Mouse (Mus musculus) limb, embryonic 14.5 days (tissue): ENCODE results near the gene Slc5a5. TPM values are rescaled to one million over a fixed set of nuclear protein-coding genes. Genes with fewer than 3 reads are reported as not detected.
A peak's percentile ranks its signal among the peaks of the same experiment; 100 is the strongest.

Source experiments
- ATAC-seq: fragments of 200-750 bp; cut with Nextera tagmentation; 2 replicates; pipeline ENCODE4 v1.8.0; 2017; ENCODE audit warnings: low read depth, moderate number of reproducible peaks, moderate TSS enrichment; ENCODE audit not compliant: low FRiP score
- DNase-seq: peaks from one replicate; pipeline ENCODE4 v3.0.0-alpha.2; 2015; ENCODE audit warnings: low spot score
- H3K27ac ChIP-seq: fragments of 300-500 bp; sonication (generic); replicated peaks from 2 replicates; pipeline ENCODE4 v1.5.1; 2014; ENCODE audit warnings: low read depth, mild to moderate bottlenecking, low read length, moderate library complexity, mixed read lengths
- H3K27me3 ChIP-seq: fragments of 300-500 bp; sonication (generic); 2 replicates; pipeline ENCODE4 v1.6.1; 2014; ENCODE audit warnings: low read length, mixed read lengths; ENCODE audit not compliant: control insufficient read depth, insufficient read depth
- H3K36me3 ChIP-seq: fragments of 300-500 bp; sonication (generic); 2 replicates; pipeline ENCODE4 v1.6.1; 2014; ENCODE audit warnings: mild to moderate bottlenecking, low read length, moderate library complexity, mixed read lengths; ENCODE audit not compliant: control insufficient read depth, insufficient read depth
- H3K4me1 ChIP-seq: fragments of 300-500 bp; sonication (generic); 2 replicates; pipeline ENCODE4 v1.6.1; 2014; ENCODE audit warnings: antibody characterized with exemption, low read length, mixed read lengths; ENCODE audit not compliant: control insufficient read depth, insufficient read depth
- H3K4me2 ChIP-seq: fragments of 300-500 bp; sonication (generic); replicated peaks from 2 replicates; pipeline ENCODE4 v1.6.1; 2014; ENCODE audit warnings: low read depth, mild to moderate bottlenecking, low read length, moderate library complexity; ENCODE audit not compliant: severe bottlenecking
- H3K4me3 ChIP-seq: fragments of 300-500 bp; sonication (generic); replicated peaks from 2 replicates; pipeline ENCODE4 v1.5.1; 2014; ENCODE audit warnings: low read length
- H3K9ac ChIP-seq: fragments of 300-500 bp; sonication (generic); 2 replicates; pipeline ENCODE4 v1.6.1; 2014; ENCODE audit warnings: mild to moderate bottlenecking, low read depth, low read length, moderate library complexity; ENCODE audit not compliant: severe bottlenecking
- H3K9me3 ChIP-seq: fragments of 300-500 bp; sonication (generic); 2 replicates; pipeline ENCODE4 v1.6.1; 2016; ENCODE audit warnings: low read length; ENCODE audit not compliant: control insufficient read depth
- POLR2A ChIP-seq: fragments of 200-500 bp; IDR thresholded peaks from 2 replicates; pipeline ENCODE4 v1.8.0; 2012; ENCODE audit warnings: inconsistent platforms, mild to moderate bottlenecking, moderate library complexity, borderline replicate concordance; ENCODE audit not compliant: insufficient read depth, insufficient read length; ENCODE audit errors: extremely low read depth
- WGBS: fragments of 180-500 bp; shearing (Covaris S2); extraction: QIAGEN DNeasy Blood & Tissue Kit; methylation state at CpG from one replicate; pipeline ENCODE4 v1.1.7; 2014; 5-methylcytosine and 5-hydroxymethylcytosine counted together
- polyA plus RNA-seq, 2 experiments: library from polyadenylated mRNA; depleted of rRNA in 1 of 2; stranded (reverse) in 1 of 2; unstranded in 1 of 2; fragments of >200 nt; fragmentation: Nextera tagmentation in 1 of 2; extraction: Ambion mirVana in 1 of 2; gene quantifications; 2 replicates each; pipeline versions ENCODE4 v1.2.1 to v1.2.3; 2012 to 2014

The Slc5a5 gene
- polyA plus RNA-seq, 2 experiments, result 0.83 to 1.4 TPM

- 86% methylated on average over 2 of the region's 2 CpGs for WGBS
- Histone ChIP-seq H3K4me3 (no peak overlapping the region), H3K9me3 (no peaks in the 10 kb centered on the region), H3K27ac (no peak overlapping the region), H3K36me3 (no peaks in the 10 kb centered on the region), H3K4me1 (peaks cover 17% of the 10 kb centered on the region), H3K9ac (no peak overlapping the region), H3K4me2 (no peak overlapping the region), H3K27me3 (no peaks in the 10 kb centered on the region)
- ATAC-seq, result no peak
- no peak for DNase-seq
- no peak for TF ChIP-seq POLR2A
These were observed 38.7 kb downstream of the Slc5a5 start for GRCm38 (mm10) chr8:70853863-70854262.

- H3K9ac ChIP-seq, result no peak overlapping the region
- ATAC-seq (no peak), DNase-seq (no peak)
- H3K36me3 ChIP-seq, result no peaks in the 10 kb centered on the region
- WGBS, result 88% methylated on average over 41 of the region's 41 CpGs
- no peak for TF ChIP-seq POLR2A
- H3K27me3 ChIP-seq, result no peaks in the 10 kb centered on the region
- no peaks in the 10 kb centered on the region for H3K9me3 ChIP-seq
- H3K4me1 ChIP-seq, result peaks cover 16% of the 10 kb centered on the region
- H3K4me3 ChIP-seq, result no peak overlapping the region
- H3K4me2 ChIP-seq, result no peak overlapping the region
- no peak overlapping the region for H3K27ac ChIP-seq
These were observed 39.8 kb downstream of the Slc5a5 start for GRCm38 (mm10) chr8:70852595-70853231.

DNA sequence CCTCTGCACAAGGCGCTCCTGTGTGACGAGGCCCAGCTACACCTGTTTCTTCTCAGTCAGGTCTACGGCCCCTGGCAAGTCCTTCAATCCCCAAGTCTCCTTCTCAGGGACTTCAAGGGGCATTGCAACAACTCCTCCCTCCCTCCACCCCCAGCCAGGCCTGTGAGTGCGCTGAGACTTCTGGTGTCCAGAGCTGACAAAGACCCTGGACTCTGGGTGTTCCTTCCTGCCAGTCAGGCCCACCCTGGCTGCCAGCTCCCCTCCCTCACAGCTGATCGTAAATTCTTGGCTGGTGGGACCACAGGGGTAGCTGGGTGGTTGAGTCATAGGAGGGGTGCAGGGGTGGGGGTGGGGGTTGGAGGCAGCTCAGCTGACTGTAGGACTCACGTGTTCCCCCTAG is 40.7 kb downstream of the Slc5a5 start:
- no peak for TF ChIP-seq POLR2A
- Histone ChIP-seq H3K9me3 (no peaks in the 10 kb centered on the region), H3K36me3 (no peaks in the 10 kb centered on the region), H3K9ac (peak overlapping the region; percentile 31; the same call in 1 of the 2 replicates), H3K27ac (no peak overlapping the region), H3K4me1 (peaks cover 8% of the 10 kb centered on the region; the same call in 1 of the 2 replicates), H3K4me3 (no peak overlapping the region), H3K4me2 (no peak overlapping the region), H3K27me3 (no peaks in the 10 kb centered on the region)
- 30% methylated on average over 6 of the region's 6 CpGs for WGBS
- ATAC-seq (0 out of 2 replicates have a peak, but pooled peaks have one; percentile 24), DNase-seq (no peak)

- peaks cover 3% of the 10 kb centered on the region; the same call in 1 of the 2 replicates for H3K4me1 ChIP-seq
- ATAC-seq, result no peak
These were observed 41.6 kb downstream of the Slc5a5 start for GRCm38 (mm10) chr8:70850947-70851346.

GRCm38 (mm10) chr8:70850132-70850845 is 42.3 kb downstream of the Slc5a5 start:
- ATAC-seq (no peak), DNase-seq (no peak)
- Histone ChIP-seq H3K9ac (no peak overlapping the region), H3K4me1 (peaks cover 3% of the 10 kb centered on the region; the same call in 1 of the 2 replicates), H3K27ac (no peak overlapping the region), H3K9me3 (no peaks in the 10 kb centered on the region), H3K27me3 (no peaks in the 10 kb centered on the region), H3K36me3 (no peaks in the 10 kb centered on the region), H3K4me2 (no peak overlapping the region), H3K4me3 (no peak overlapping the region)
- 79% methylated on average over 7 of the region's 7 CpGs for WGBS
- no peak for TF ChIP-seq POLR2A

More at GRCm38 (mm10) chr8:70850947-70851346, 41.6 kb downstream of the Slc5a5 start:
- H3K27me3 ChIP-seq, result no peaks in the 10 kb centered on the region
- DNase-seq, result no peak
- no peaks in the 10 kb centered on the region for H3K36me3 ChIP-seq
- H3K9me3 ChIP-seq, result no peaks in the 10 kb centered on the region
- WGBS, result 76% methylated on average over 4 of the region's 4 CpGs
- no peak overlapping the region for H3K4me3 ChIP-seq
- no peak for TF ChIP-seq POLR2A
- H3K4me2 ChIP-seq, result no peak overlapping the region
- no peak overlapping the region for H3K9ac ChIP-seq
- no peak overlapping the region for H3K27ac ChIP-seq
